ENCODE assay signal across 10 mouse cellular contexts in genomic region chr11:55012551-55013521, GRCm38 (mm10). TPM values are rescaled to one million over a fixed set of nuclear protein-coding genes. Genes with fewer than 3 reads are reported as not detected.
DNase-seq lines count a peak whose midpoint lies in the region; ATAC-seq and TF ChIP-seq lines count a peak whose summit lies in the region.
"Had no signal": no experiment of that assay in that cellular context is flagged by ENCODE, and none has a peak within 500 bp of the region (broad histone marks: within the 10 kb centered on the region; RNA-seq: fewer than 3 reads in every experiment).

No protein-coding gene starts in this region.

- H3K4me2 ChIP-seq in hindbrain, postnatal 0 days (ENCODE audit: low read depth, low read length), result no peak overlapping the region
- H3K4me2 ChIP-seq in hindbrain, embryonic 11.5 days (replicated peaks; ENCODE audit: low read depth, low read length), result no peak overlapping the region
- no peak overlapping the region for H3K4me2 ChIP-seq in kidney, postnatal 0 days (ENCODE audit: low read length)
- H3K4me2 ChIP-seq: hindbrain, embryonic 15.5 days had no signal

- 75% methylated on average over 5 of the region's 5 CpGs for WGBS in hindbrain, postnatal 0 days
- WGBS in hindbrain, embryonic 11.5 days, result 80% methylated on average over 5 of the region's 5 CpGs
- 72% methylated on average over 5 of the region's 5 CpGs for WGBS in kidney, postnatal 0 days

- no peak overlapping the region for H3K27ac ChIP-seq in hindbrain, postnatal 0 days
- H3K27ac ChIP-seq in hindbrain, embryonic 11.5 days (ENCODE audit: low read depth, low read length), result no peak overlapping the region
- peak overlapping the region; percentile 25 for H3K27ac ChIP-seq in kidney, postnatal 0 days
- H3K27ac ChIP-seq: hindbrain, embryonic 15.5 days had no signal

- peak; percentile 33 for DNase-seq in hindbrain, postnatal 0 days (ENCODE audit: low spot score)
- DNase-seq in hindbrain, embryonic 11.5 days (ENCODE audit: low spot score), result no peak
- peak; percentile 53 for DNase-seq in brain, embryonic 14.5 days (ENCODE audit: low read depth)
- DNase-seq in kidney, postnatal 0 days (ENCODE audit: low spot score), result peak; percentile 83
- no peak for DNase-seq in right cerebral cortex, postnatal 10 days (ENCODE audit: low spot score in 2 of 2)
- no peak for DNase-seq in layer of hippocampus, adult 11-12 months (ENCODE audit: low spot score)
- DNase-seq in spleen, adult 18-20 months, result no peak

- H3K9ac ChIP-seq in hindbrain, postnatal 0 days (replicated peaks; ENCODE audit: low read length), result no peak overlapping the region
- H3K9ac ChIP-seq in hindbrain, embryonic 11.5 days (ENCODE audit: low read depth, low read length), result no peak overlapping the region
- no peak overlapping the region for H3K9ac ChIP-seq in kidney, postnatal 0 days (ENCODE audit: low read depth, low read length)
- H3K9ac ChIP-seq: hindbrain, embryonic 15.5 days had no signal

- H3K36me3 ChIP-seq in hindbrain, postnatal 0 days (ENCODE audit: insufficient read depth, low read length), result peaks cover 31% of the 10 kb centered on the region; the same call in 1 of the 2 replicates
- no peaks in the 10 kb centered on the region for H3K36me3 ChIP-seq in hindbrain, embryonic 11.5 days (ENCODE audit: control insufficient read depth, insufficient read depth, low read length)
- peaks cover 38% of the 10 kb centered on the region for H3K36me3 ChIP-seq in kidney, postnatal 0 days (ENCODE audit: insufficient read depth, low read length)

- TF ChIP-seq CTCF in hindbrain, postnatal 0 days (IDR thresholded peaks at IDR 0.05; ENCODE audit: low read depth), result no peak
- no peak for TF ChIP-seq CTCF in brain, embryonic 14.5 days (IDR thresholded peaks at IDR 0.05; ENCODE audit: borderline replicate concordance, extremely low read depth, insufficient read depth, insufficient read length)
- TF ChIP-seq CTCF in kidney, postnatal 0 days (IDR thresholded peaks at IDR 0.05; ENCODE audit: low read depth), result peak; percentile 35

- peaks cover 26% of the 10 kb centered on the region for H3K4me1 ChIP-seq in hindbrain, postnatal 0 days (ENCODE audit: insufficient read depth, low read length)
- H3K4me1 ChIP-seq in hindbrain, embryonic 11.5 days (replicated peaks; ENCODE audit: control insufficient read depth, insufficient read depth, low read length), result no peaks in the 10 kb centered on the region
- H3K4me1 ChIP-seq in kidney, postnatal 0 days (replicated peaks; ENCODE audit: insufficient read depth, low read length), result no peaks in the 10 kb centered on the region

- TF ChIP-seq POLR2A in brain, embryonic 14.5 days (IDR thresholded peaks at IDR 0.05; ENCODE audit: borderline replicate concordance, extremely low read depth, insufficient read depth, insufficient read length, poor library complexity, severe bottlenecking), result no peak

- H3K4me3 ChIP-seq in hindbrain, postnatal 0 days (ENCODE audit: low read length), result no peak overlapping the region
- no peak overlapping the region for H3K4me3 ChIP-seq in hindbrain, embryonic 11.5 days (ENCODE audit: low read depth, low read length)
- H3K4me3 ChIP-seq in kidney, postnatal 0 days (replicated peaks; ENCODE audit: low read depth, low read length), result no peak overlapping the region
- H3K4me3 ChIP-seq: hindbrain, embryonic 15.5 days; megakaryocyte, embryonic 14.5 days had no signal

- ATAC-seq in hindbrain, postnatal 0 days, result no peak
- ATAC-seq in hindbrain, embryonic 11.5 days (ENCODE audit: low FRiP score), result no peak
- peak; percentile 71 for ATAC-seq in kidney, postnatal 0 days (replicated peaks; ENCODE audit: low FRiP score, low read depth)
- 0 out of 2 replicates have a peak, but pooled peaks have one; percentile 10 for ATAC-seq in monocyte, adult 5-6 weeks (replicated peaks; ENCODE audit: insufficient number of reproducible peaks, low FRiP score, low TSS enrichment, poor library complexity, severe bottlenecking)

- no peaks in the 10 kb centered on the region for H3K9me3 ChIP-seq in hindbrain, postnatal 0 days (ENCODE audit: low read length)
- no peaks in the 10 kb centered on the region for H3K9me3 ChIP-seq in hindbrain, embryonic 11.5 days (ENCODE audit: control insufficient read depth, low read length)
- no peaks in the 10 kb centered on the region for H3K9me3 ChIP-seq in kidney, postnatal 0 days (replicated peaks; ENCODE audit: low read length)
- H3K9me3 ChIP-seq: hindbrain, embryonic 15.5 days; megakaryocyte, embryonic 14.5 days had no signal

- no peaks in the 10 kb centered on the region for H3K27me3 ChIP-seq in hindbrain, postnatal 0 days (ENCODE audit: insufficient read depth, low read length)
- no peaks in the 10 kb centered on the region for H3K27me3 ChIP-seq in hindbrain, embryonic 11.5 days (ENCODE audit: control insufficient read depth, insufficient read depth, low read length)
- no peaks in the 10 kb centered on the region for H3K27me3 ChIP-seq in kidney, postnatal 0 days (ENCODE audit: insufficient read depth, low read length)
- H3K27me3 ChIP-seq: hindbrain, embryonic 15.5 days had no signal

RNA-seq across cellular contexts. Expression of gene Anxa6, which starts 20.4 kb away (rescaled TPM):
- 83.2 and 86.0 TPM in 2 replicates for total RNA-seq in hindbrain, postnatal 0 days (2014; rRNA removed)
- 71.3 and 74.8 TPM in 2 replicates for polyA plus RNA-seq in hindbrain, postnatal 0 days (2015; fragmentation: Nextera tagmentation; extraction: Ambion mirVana)
- 90.2 and 91.6 TPM in 2 replicates for polyA plus RNA-seq in hindbrain, embryonic 11.5 days (2014; fragmentation: Nextera tagmentation; extraction: Ambion mirVana)
- 33.2 and 47.6 TPM in 2 replicates for polyA plus RNA-seq in brain, embryonic 14.5 days (2012; rRNA removed)
- 146 and 176 TPM in 2 replicates for polyA plus RNA-seq in kidney, postnatal 0 days (2015; fragmentation: Nextera tagmentation; extraction: Ambion mirVana)
- total RNA-seq in monocyte, adult 5-6 weeks (2017), result 264 to 506 TPM (median 281 TPM) in 3 replicates

RNA-seq across cellular contexts. Expression of gene Tnip1, which starts 50.1 kb away (rescaled TPM):
- 15.3 and 16.7 TPM in 2 replicates for total RNA-seq in hindbrain, postnatal 0 days (2014; rRNA removed)
- 17.1 and 19.8 TPM in 2 replicates for polyA plus RNA-seq in hindbrain, postnatal 0 days (2015; fragmentation: Nextera tagmentation; extraction: Ambion mirVana)
- 9.8 and 10.3 TPM in 2 replicates for polyA plus RNA-seq in hindbrain, embryonic 11.5 days (2014; fragmentation: Nextera tagmentation; extraction: Ambion mirVana)
- polyA plus RNA-seq in brain, embryonic 14.5 days (2012; rRNA removed), result 13.3 and 16.0 TPM in 2 replicates
- polyA plus RNA-seq in kidney, postnatal 0 days (2015; fragmentation: Nextera tagmentation; extraction: Ambion mirVana), result 17.5 and 20.3 TPM in 2 replicates
- 62.1 to 83.4 TPM (median 78.5 TPM) in 3 replicates for total RNA-seq in monocyte, adult 5-6 weeks (2017)

Comparison
In these comparisons a context has a peak if more than half of its experiments do, and no peak if none do; other contexts are left out.
1. DNase-seq: peak in hindbrain, postnatal 0 days (single experiment), brain, embryonic 14.5 days (single experiment) and kidney, postnatal 0 days (single experiment); none in hindbrain, embryonic 11.5 days (single experiment), right cerebral cortex, postnatal 10 days (0 of 2), layer of hippocampus, adult 11-12 months (single experiment) and spleen, adult 18-20 months (0 of 2).
2. ATAC-seq: peak in kidney, postnatal 0 days (single experiment) and monocyte, adult 5-6 weeks (single experiment); none in hindbrain, postnatal 0 days (single experiment) and hindbrain, embryonic 11.5 days (single experiment).